Mouse (Mus musculus) C2C12 (cell line): ENCODE data around the gene Tex36.

Source experiments
- CTCF ChIP-seq: IDR thresholded peaks from one replicate; pipeline ENCODE4 v1.5.1; 2011; ENCODE audit not compliant: control insufficient read depth, insufficient read depth, insufficient read length
- FOSL1 ChIP-seq: IDR thresholded peaks from one replicate; pipeline ENCODE4 v1.8.0; 2011; ENCODE audit warnings: mild to moderate bottlenecking, low read length; ENCODE audit not compliant: poor library complexity, insufficient read depth, severe bottlenecking
- MAX ChIP-seq: IDR thresholded peaks from one replicate; pipeline ENCODE4 v1.6.1; 2011; ENCODE audit warnings: mild to moderate bottlenecking, control low read depth

GRCm38 (mm10) chr7:133576281-133576680, 25.7 kb downstream of the Tex36 start:
- no peak for TF ChIP-seq FOSL1
- TF ChIP-seq CTCF = no peak
- no peak for TF ChIP-seq MAX
